Mouse (Mus musculus) gastrocnemius, postnatal 25 days (tissue): ENCODE measurements around the gene Foxo6. TPM values are rescaled to one million over a fixed set of nuclear protein-coding genes. Genes with fewer than 3 reads are reported as not detected.
A peak's percentile ranks its signal among the peaks of the same experiment; 100 is the strongest.

ENCODE experiments used
- DNase-seq: peaks from one replicate; pipeline ENCODE4 v3.0.0; 2022
- long read RNA-seq, 2 experiments: library from polyadenylated mRNA; stranded (forward); transcript quantifications; one replicate each; pipeline ENCODE4 v2.0.0; 2021
- total RNA-seq, 2 experiments: library from RNA; stranded (reverse); gene quantifications; 1 replicate in 1 of 2; 2 replicates in 1 of 2; pipeline ENCODE4 v1.2.3; 2021

The Foxo6 gene
- 1 to 10 TPM; 7.0 to 8.9 TPM for total RNA-seq
- long read RNA-seq, experiment 1, partial matches to known transcripts = 0 of 6 reads
- long read RNA-seq, experiment 1, other reads (novel, unspliced or antisense) = 5 of 6 reads
- long read RNA-seq, experiment 2, transcript Foxo6-201 (2 exons, 2,615 nt) = major isoform, 15 of 33 reads
- long read RNA-seq, experiment 2, partial matches to known transcripts = 8 of 33 reads
- long read RNA-seq, experiment 2, other reads (novel, unspliced or antisense) = 10 of 33 reads

GRCm38 (mm10) chr4:120287290-120288111, at the start of gene Foxo6:
Foxo6 (minus strand) TSS chr4:120287349.
- DNase-seq = peak; percentile 98

- DNase-seq = no peak
Measured at GRCm38 (mm10) chr4:120334316-120334715, 47.2 kb upstream of the Foxo6 start.

- no peak for DNase-seq
Measured at GRCm38 (mm10) chr4:120332934-120333421, 45.8 kb upstream of the Foxo6 start.

GRCm38 (mm10) chr4:120332405-120332933, 45.3 kb upstream of the Foxo6 start:
- DNase-seq = no peak

GRCm38 (mm10) chr4:120331992-120332391, 44.8 kb upstream of the Foxo6 start:
- DNase-seq = no peak

GRCm38 (mm10) chr4:120331541-120331940, 44.4 kb upstream of the Foxo6 start:
- no peak for DNase-seq

GRCm38 (mm10) chr4:120325748-120326147, 38.6 kb upstream of the Foxo6 start:
- DNase-seq = no peak

GRCm38 (mm10) chr4:120325051-120325450, 37.9 kb upstream of the Foxo6 start:
- no peak for DNase-seq

GRCm38 (mm10) chr4:120323858-120324257, 36.7 kb upstream of the Foxo6 start:
- no peak for DNase-seq

GRCm38 (mm10) chr4:120323198-120323597, 36.0 kb upstream of the Foxo6 start:
- DNase-seq = no peak

- no peak for DNase-seq
Measured at GRCm38 (mm10) chr4:120317541-120317940, 30.4 kb upstream of the Foxo6 start.

- no peak for DNase-seq
Measured at GRCm38 (mm10) chr4:120316716-120317115, 29.6 kb upstream of the Foxo6 start.

GRCm38 (mm10) chr4:120314571-120314970, 27.4 kb upstream of the Foxo6 start:
- no peak for DNase-seq

- no peak for DNase-seq
Measured at GRCm38 (mm10) chr4:120313309-120313708, 26.2 kb upstream of the Foxo6 start.

- DNase-seq = no peak
Measured at GRCm38 (mm10) chr4:120304580-120304979, 17.4 kb upstream of the Foxo6 start.

- DNase-seq = no peak
Measured at GRCm38 (mm10) chr4:120299287-120299686, 12.1 kb upstream of the Foxo6 start.

- peak; percentile 84 for DNase-seq
Measured at GRCm38 (mm10) chr4:120291106-120291822, 4.1 kb upstream of the Foxo6 start.

GRCm38 (mm10) chr4:120290486-120290885, 3.3 kb upstream of the Foxo6 start:
- peak; percentile 82 for DNase-seq

GRCm38 (mm10) chr4:120289181-120289965, 2.2 kb upstream of the Foxo6 start:
- peak; percentile 84 for DNase-seq

- no peak for DNase-seq
Measured at GRCm38 (mm10) chr4:120286761-120287241, 348 bp downstream of the Foxo6 start.

- DNase-seq = no peak
Measured at GRCm38 (mm10) chr4:120285730-120286129, 1.4 kb downstream of the Foxo6 start.
